Mouse (Mus musculus): ENCODE measurements at regions not wholly inside any gene's neighbourhood (a gene's known extent, or its start where the extent isn't known, plus 50 kb on each side); places are given as distances from the start of the nearest gene placed in this dataset.

GRCm38 (mm10) chr19:14180956-14181355, 267.6 kb downstream of the Olfr1505 start:
- TF ChIP-seq CTCF (IDR thresholded peaks at IDR 0.05; ENCODE audit: extremely low read depth, insufficient read depth, insufficient read length, insufficient replicate concordance): no peak
- TF ChIP-seq POLR2A (IDR thresholded peaks at IDR 0.05; ENCODE audit: low read depth, low read length): no peak

All from spleen, adult 2 months (tissue).